Mouse (Mus musculus): ENCODE measurements around the gene Vgll4.

Gene Vgll4

DNA sequence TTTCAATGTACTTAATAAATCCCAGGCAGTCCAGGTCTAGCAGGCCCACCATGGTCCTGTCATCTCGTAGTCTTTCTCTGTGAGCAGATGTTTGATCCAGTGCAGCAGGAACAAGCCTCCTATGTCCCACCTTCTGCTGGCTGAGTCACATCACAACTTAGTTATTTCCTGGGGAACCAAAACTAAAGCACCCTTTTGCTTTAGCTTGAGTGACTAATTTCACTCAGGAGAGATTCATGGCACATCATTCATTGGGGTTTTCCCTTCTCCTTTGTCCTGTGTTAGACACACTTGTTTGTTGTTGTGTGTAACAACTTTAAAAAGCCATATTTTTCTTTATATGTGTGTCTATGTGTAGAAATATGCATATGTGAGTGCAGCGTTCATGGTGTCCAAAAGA lies 126.9 kb downstream of the Vgll4 start:
- DNase-seq (ENCODE audit: low spot score in 2 of 2) = no peak

GRCm38 (mm10) chr6:114842131-114842530 lies 127.7 kb downstream of the Vgll4 start:
- DNase-seq (ENCODE audit: low spot score in 2 of 2) = no peak

DNA sequence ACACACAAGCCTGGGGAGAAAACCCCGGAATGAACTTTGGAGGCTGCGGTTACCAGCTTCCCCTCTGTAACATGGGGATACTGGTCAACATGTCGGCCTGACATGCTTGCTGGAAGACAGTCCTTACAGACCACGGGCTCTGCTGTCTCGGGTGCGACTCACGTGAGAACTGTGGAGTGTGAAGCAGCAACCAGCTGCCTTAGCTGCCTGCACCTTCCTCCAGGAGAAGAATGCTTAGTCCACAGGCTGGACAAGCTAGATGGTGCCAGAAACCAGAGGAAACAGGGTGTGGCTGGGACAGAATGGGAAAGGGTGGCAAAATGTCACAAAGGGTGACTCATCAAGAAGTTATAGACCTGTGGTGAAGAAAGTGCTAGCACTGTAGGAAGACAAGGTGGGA lies 129.8 kb downstream of the Vgll4 start:
- DNase-seq (ENCODE audit: low spot score in 2 of 2) = no peak

GRCm38 (mm10) chr6:114838872-114839271 lies 130.9 kb downstream of the Vgll4 start:
- DNase-seq (ENCODE audit: low spot score in 2 of 2) = no peak

DNA sequence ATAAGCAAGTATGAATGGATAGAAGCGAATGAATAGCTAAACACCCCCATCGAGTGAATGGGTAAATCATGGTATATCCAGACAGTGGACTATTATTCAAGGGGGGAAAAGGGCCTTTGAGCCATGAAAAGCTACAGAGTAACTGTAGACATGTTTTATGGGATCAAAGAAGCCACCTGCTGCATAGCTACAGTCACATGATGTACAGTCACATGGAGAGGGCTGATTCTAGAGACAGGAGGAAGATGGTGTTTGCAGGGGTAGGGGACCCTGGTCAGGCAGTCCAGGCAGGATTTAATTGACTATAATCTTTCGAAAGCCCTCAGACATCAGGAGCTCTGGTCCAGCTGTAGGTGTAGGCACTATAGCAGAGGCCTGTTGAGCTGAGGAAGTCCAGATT lies 133.4 kb downstream of the Vgll4 start:
- no peak for DNase-seq (ENCODE audit: low spot score in 2 of 2)

DNA sequence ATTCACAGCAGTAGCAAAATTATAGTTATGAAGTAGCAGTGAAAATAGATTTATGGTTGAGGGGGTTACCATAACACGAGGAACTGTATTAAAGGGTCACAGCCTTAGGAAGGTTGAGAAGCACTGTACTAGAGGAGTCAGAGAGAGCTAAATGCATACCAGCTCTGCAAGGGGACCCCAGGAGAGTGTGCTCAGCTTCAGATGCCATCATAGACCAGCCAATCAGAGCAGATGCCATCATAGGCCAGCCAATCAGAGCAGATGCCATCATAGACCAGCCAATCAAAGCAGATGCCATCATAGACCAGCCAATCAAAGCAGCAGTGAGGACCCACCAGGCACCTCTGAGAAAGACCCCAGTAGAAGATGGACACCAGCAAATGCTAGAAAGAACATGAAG lies 134.0 kb downstream of the Vgll4 start:
- DNase-seq (ENCODE audit: low spot score in 2 of 2) = no peak

DNA sequence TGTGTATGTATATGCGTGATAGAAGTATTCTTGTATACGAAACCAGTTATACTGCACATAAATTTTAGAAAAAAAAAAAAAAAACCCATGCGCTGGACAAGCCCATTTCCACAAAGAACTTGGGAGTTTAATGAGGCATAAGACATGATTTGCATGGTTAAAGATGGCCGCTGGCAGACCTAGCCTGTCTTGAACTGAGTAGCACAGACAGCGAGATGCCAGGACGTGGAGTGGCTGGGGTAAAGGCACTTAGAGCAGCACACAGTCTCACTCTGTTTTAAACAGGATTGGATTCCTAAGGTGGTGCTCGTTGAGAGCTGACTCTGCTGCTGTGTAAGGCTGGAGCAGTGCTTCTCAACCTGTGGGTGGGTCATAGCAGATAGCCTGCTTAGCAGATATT lies 134.4 kb downstream of the Vgll4 start:
- no peak for DNase-seq (ENCODE audit: low spot score in 2 of 2)

- DNase-seq (ENCODE audit: low spot score in 2 of 2) = no peak
Measured at GRCm38 (mm10) chr6:114833791-114834346, 135.9 kb downstream of the Vgll4 start.

DNA sequence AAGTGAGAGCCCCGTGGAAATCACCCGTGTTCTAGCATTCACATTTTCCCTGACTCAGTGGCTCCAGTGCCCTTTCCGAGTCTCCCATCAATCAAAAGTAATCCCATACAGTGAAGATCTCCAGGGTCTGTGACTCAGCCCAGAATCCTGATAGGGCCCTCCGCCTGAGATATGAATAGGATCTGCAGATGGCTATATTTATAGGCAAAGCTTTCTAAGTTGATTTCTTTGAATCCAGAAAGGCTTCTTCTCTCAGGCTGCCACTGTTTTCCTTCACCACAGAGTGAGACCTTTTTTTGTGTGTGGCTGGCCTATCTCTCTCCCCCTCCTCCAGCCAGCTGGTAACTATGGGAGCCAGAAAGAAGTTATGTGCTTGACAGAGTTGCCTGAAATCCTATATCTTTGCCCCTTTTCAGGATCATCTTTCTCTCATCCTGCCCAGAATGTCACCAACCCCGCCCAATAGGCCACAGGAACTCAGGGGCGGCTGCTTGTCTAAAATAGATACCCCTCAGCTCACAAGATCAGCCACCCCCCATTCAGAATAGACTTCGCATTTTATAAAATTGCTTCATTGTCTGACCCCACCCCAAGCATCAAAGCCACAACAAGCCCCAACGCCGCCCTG lies 136.6 kb downstream of the Vgll4 start:
- no peak for DNase-seq (ENCODE audit: low spot score in 2 of 2)

DNA sequence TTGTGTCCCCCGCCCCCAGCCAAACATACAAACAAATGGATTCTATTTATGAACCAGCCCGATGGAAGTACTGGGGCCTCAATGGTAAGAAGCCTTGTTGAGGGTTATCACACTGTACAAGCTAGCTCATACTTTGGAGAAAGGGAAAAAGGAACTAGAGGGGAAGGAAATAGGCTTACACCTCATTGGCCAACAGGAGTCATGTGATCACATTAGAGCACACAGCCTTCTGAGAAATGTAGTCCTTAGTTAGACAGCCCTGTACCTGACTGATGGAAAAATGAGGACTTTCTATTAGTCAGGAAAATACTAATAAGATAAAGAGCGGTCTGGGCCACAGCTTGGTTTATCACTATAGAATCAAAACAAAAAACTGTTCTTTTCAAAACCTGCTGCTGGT lies 138.0 kb downstream of the Vgll4 start:
- DNase-seq (ENCODE audit: low spot score in 2 of 2) = no peak

- no peak for DNase-seq (ENCODE audit: low spot score in 2 of 2)
Measured at GRCm38 (mm10) chr6:114829660-114830438, 139.9 kb downstream of the Vgll4 start.

DNA sequence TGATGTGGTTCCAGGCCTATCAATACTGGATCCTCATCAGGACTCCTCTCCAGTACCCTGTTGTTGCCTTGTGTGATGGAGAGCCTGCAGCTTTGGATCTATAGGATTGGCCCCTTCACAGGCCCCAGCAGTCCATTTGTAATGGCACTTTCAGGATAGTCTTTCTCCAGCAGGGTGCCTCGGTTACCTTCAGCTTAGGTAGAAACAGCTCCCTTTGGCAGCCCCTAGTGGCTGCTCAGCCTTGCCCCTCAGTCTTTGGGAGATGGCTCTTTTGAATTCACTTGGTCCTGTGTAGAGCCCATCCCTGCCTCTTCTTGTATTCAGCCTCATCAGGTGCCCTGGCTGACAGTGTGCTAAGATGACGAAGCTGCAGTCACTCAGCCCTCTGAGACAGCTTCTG lies 142.9 kb downstream of the Vgll4 start:
- no peak for DNase-seq (ENCODE audit: low spot score in 2 of 2)

DNA sequence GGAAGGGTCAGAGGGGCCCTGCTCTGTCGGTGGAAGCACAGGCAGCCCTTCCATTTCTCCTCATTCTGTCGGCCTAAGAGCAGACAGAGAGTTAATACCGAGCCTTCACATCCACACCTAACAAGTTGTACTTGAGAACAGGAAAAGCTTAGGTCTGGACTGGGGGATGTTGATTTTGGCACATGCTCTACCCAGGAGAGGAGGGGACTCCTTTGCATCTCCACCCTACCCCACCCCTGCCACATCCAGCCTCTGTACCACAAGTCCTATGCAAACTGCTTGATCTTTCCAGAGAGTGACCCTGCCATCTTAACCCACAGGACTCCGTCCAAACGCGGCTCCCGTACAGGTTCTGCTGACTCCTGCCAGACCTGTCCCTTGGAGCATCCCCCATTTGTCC lies 148.1 kb downstream of the Vgll4 start:
- DNase-seq (ENCODE audit: low spot score in 2 of 2) = no peak

- no peak for DNase-seq (ENCODE audit: low spot score in 2 of 2)
Measured at GRCm38 (mm10) chr6:114819971-114820481, 149.8 kb downstream of the Vgll4 start.

- no peak for DNase-seq (ENCODE audit: low spot score in 2 of 2)
Measured at GRCm38 (mm10) chr6:114818471-114818870, 151.3 kb downstream of the Vgll4 start.

- no peak for DNase-seq (ENCODE audit: low spot score in 2 of 2)
Measured at GRCm38 (mm10) chr6:114817948-114818347, 151.8 kb downstream of the Vgll4 start.

GRCm38 (mm10) chr6:114814882-114815650 lies 154.7 kb downstream of the Vgll4 start:
- no peak for DNase-seq (ENCODE audit: low spot score in 2 of 2)

DNA sequence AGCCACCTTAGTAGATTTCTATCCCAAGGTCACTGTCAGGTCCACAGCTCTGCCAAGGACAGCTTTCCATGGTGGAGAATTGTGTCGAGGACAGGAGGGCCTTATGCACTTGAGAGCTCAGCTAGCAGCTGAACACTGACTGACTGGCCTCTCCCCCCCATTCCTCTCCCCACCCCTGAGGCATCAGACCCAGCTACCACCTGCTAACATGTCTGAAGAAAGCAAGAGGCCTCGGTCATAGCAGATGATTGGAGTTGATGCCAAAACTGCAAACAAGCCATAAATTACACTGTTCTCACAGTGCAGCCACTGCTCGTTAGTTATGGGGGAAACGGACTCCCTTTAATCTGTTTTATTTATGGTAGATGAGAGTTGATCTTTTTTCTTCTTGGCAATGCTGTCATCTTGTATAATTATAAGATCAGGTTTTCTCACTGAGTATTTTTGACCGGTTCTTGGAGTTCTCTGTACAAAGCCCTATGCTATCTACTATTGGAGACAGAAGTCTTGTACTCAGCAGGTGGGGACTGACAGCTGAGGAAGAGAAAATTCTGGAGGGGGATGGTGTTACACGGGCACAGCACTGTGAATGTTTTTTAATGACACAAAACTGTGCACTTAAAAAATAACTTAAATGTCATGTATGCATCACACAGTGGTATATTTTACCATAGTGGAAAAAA lies 155.5 kb downstream of the Vgll4 start:
- DNase-seq (ENCODE audit: low spot score in 2 of 2) = no peak

DNA sequence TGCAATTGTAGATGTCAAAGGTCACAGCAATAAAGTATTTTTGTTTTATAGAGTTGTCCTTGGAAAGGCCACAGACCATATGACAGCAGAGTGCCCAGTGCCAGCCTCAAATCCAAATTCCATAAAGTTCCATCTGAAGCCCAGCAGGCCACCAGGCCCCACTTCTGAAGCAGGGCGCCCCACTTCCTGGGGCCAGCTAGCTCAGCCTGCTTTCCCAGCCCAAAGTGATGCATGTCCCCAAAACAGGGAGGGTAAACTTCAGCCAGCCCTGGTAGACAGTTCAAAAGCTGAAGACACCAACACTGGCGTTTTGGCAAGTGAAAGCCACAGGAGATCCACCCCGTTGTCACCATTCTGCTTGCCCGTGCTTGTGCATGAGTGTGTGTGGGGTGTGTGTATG lies 157.0 kb downstream of the Vgll4 start:
- no peak for DNase-seq (ENCODE audit: low spot score in 2 of 2)

DNA sequence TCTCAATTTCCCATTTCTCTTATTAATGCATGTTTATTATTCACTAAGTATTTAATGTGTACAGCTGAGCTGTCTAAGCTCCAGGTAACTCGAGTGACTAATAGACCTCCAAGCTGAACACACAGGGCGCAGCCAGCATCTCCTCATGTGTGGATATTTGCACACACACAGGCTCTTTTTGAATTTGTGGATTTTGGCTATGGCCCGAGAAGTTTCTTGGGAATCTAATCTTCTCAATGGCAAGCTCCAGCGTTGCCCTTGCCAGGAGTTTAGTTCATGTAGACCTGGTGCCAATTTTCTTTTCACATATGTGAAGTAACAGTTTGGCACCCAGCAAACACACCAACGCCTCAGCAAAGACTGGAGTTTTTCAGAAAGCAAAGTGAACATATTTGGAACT lies 157.5 kb downstream of the Vgll4 start:
- DNase-seq (ENCODE audit: low spot score in 2 of 2) = no peak
